Mouse (Mus musculus) kidney, adult 2 months (tissue): ENCODE measurements at regions not wholly inside any gene's neighbourhood (a gene's known extent, or its start where the extent isn't known, plus 50 kb on each side); places are given as distances from the start of the nearest gene placed in this dataset.

Experiments used
- CTCF ChIP-seq: fragments of 200-500 bp; conservative IDR thresholded peaks from 2 replicates; pipeline ENCODE4 v1.5.1; 2011; ENCODE audit warnings: low read depth, mild to moderate bottlenecking, control low read depth, low read length, moderate library complexity, mixed read lengths; ENCODE audit not compliant: insufficient read depth, insufficient read length
- POLR2A ChIP-seq: fragments of 200-500 bp; IDR thresholded peaks from one replicate; pipeline ENCODE4 v1.6.1; 2011; ENCODE audit warnings: low read depth, low read length, control low read depth

DNA sequence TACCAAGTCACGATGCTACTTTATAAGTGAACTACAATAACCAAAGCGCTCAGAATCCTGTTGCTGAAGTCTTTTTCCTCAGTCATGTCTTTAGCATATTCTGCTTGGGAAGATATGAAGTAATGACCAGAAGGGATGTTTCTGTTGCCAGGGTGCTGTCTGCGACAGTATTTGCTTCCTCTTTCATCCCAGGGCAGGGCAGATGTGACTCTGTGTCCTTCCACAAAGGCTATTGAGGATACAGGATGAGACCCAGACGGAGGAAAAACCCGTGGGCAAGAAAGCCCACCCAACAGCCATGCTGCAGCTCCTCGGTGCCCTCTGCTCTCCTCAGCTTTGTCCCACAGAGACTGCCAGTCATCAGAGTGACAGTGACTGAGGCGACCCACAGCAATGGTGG is 148.6 kb upstream of the Rpl34 start:
- TF ChIP-seq CTCF (no peak), POLR2A (no peak)
